Mouse (Mus musculus) telencephalon, adult 2 months (tissue): Measurements from ENCODE around the gene Wbp2.
"Not testable (repeated sequence)": the region's sequence is repeated elsewhere in the genome, so short reads cannot be mapped to it uniquely, and the experiment has no call there.

Source experiments
- DNase-seq: peaks from one replicate; pipeline ENCODE4 v3.0.0-alpha.2; 2011; ENCODE audit warnings: low read depth, low spot score

Wbp2 gene

DNA sequence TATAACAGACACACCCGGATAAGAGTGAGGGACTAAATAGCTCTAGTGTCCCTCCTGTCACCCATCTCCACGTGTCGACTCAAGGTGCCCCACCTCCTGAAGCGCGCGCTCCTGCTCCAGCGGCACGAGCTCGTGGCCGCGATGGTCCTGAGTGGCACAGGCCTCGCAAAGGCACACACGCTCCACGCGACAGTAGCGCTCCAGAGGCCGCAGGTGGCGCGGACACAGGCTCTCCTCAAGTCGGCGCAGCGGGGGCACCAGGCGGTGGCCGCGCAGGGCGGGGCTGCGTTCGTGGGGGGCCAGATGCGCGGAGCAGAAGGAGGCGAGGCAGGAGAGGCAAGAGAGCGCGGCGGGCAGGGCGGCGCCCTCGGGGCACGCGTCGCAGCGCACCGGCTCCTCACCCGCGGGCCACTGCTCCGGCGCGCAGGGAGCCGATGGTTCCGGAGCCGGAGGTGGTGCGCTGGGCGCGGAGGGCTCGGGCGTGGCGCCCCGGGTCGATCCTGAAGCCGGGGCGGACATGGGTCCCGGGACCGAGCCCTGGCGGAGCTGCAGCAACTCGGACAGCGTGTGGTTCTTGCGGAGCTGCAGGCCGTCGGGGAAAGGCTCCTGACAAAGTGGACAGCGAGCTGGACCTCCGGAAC lies 22.8 kb upstream of the Wbp2 start:
- no peak for DNase-seq

- no peak for DNase-seq
These were observed 21.8 kb upstream of the Wbp2 start for GRCm38 (mm10) chr11:116108464-116109137.

GRCm38 (mm10) chr11:116107777-116108285 lies 21.0 kb upstream of the Wbp2 start:
- no peak for DNase-seq

DNA sequence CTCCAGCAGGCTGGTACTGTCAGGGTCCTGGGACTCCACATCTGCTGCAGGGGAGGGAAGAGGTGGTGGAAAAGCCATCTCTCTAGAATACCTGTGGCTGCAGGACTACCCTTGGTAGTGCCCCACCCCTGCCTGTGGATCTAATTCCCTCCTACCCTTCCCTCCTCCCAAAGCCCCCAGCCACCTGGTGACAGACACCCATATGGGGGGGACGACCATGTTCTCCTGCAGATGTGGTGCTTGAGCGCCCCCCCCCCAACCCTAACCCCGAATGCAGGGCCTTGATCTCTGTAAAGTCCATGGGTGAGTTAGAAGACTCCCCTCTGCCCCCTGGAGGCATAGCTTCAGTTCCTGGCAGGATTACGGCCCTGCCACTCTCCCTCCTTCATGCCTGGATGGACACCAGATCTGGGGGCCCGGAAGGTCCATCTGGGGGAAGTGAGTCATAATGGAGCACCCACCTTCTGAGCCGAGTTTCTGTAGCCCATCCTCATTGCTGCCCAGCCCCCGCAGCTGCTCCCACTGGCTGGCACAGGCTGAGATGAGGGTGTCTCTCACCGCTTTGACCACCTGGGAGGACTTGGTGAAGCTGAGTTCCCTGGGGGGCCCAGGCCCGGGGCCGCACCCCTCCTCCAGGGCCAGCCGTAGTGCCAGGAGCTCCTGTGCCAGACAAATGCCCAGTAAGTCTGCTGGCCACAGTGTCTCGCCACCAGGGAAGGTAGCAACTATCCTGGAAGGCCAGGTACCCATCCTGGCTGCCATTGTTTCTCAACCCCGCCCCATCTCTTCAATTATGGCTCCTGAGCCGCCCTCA lies 20.4 kb upstream of the Wbp2 start:
- DNase-seq: no peak

- DNase-seq: no peak
These were observed 19.6 kb upstream of the Wbp2 start for GRCm38 (mm10) chr11:116106154-116106962.

DNA sequence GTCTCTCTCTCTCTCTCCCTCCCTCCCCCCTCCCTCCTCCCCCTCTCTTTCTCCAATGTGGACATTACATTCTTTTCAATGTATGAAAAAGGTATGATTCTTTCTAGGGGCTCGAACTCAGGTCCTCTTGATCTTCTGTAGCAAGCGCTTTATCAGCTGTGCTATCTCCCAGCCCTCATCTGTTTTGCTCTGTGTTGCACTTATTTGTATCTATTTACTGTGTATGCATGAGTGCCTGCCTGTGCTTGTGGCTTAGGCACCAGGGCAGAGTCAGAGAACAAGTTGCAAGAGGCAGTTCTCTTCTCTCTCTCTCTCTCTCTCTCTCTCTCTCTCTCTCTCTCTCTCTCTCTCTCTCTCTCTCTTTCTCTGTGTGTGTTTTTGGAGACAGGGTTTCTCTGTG lies 18.3 kb upstream of the Wbp2 start:
- DNase-seq: no peak

DNA sequence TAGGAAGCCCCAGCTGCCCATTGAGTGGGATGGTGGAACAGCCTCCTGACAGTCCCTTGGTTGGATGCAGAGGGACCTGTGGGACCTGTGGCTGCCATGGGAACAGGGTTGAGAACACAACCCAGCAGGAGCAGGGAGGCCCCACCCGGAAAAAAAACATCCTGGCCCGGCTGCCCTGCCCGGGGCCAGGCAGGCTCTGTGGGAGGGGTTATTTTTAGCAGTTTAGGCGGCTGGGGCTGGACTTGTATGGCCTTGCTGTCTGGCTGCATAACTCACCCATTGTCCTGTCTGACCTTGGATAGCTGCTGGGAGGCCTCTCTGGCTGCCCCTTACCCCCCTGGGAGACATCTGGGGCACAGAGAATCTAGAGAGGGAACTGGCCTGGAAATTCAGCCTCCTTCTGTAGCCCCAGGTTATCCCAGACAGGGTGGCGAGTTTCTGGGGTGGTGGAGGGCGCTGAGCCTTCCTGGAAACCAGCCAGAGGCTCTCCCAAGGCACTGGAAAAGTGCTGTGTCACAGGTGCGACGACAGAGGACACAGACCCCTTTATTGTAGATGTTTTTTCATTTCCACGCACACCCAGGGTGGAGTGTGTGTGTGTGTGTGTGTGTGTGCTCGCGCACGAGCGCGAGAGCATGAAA lies 17.3 kb upstream of the Wbp2 start:
- DNase-seq: no peak

GRCm38 (mm10) chr11:116103572-116103971 lies 16.8 kb upstream of the Wbp2 start:
- DNase-seq: no peak

GRCm38 (mm10) chr11:116102472-116102871 lies 15.7 kb upstream of the Wbp2 start:
- no peak for DNase-seq

- DNase-seq: no peak
These were observed 15.2 kb upstream of the Wbp2 start for GRCm38 (mm10) chr11:116101931-116102381.

- no peak for DNase-seq
These were observed 14.0 kb upstream of the Wbp2 start for GRCm38 (mm10) chr11:116100839-116101238.

DNA sequence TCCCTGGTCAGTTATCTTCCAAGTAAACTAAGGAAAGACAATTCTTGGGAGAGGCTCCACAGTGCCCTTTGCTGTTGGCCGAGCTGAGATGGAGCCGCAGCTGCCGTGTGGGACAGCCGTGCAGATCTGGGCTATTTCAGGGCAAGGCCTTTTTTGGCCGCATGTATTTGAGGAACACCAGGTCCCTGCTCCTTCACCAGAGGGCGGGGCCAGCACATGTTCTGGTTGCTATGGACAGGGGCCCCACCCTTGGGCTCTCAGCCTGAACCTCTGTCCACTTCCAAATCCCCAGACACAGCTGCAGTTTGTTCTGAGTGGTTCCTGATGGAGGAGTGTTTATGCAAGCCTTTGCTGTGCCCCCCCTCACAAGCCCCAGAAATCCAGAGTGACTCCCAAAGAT lies 13.6 kb upstream of the Wbp2 start:
- no peak for DNase-seq

DNA sequence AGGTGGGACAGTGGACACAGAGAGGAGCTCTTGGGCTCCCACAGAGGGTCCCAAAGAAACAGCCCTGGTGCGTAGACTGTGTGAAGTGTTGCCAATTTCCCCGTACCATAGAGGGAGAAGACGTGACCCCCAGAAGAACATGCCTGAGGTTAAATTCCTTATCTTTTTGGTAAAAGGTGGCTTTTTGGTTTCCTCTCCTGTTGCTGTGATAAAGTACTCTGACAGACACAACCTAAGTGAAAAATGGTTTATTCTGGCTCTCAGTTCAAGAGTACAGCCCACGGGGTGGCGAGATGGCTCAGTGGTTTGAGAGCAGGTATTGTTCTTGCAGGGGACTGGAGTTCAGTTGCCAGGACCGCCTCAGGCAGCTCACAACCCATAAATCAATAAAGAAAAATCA lies 12.7 kb upstream of the Wbp2 start:
- DNase-seq: no peak

GRCm38 (mm10) chr11:116098711-116099460 lies 12.1 kb upstream of the Wbp2 start:
- no peak for DNase-seq

DNA sequence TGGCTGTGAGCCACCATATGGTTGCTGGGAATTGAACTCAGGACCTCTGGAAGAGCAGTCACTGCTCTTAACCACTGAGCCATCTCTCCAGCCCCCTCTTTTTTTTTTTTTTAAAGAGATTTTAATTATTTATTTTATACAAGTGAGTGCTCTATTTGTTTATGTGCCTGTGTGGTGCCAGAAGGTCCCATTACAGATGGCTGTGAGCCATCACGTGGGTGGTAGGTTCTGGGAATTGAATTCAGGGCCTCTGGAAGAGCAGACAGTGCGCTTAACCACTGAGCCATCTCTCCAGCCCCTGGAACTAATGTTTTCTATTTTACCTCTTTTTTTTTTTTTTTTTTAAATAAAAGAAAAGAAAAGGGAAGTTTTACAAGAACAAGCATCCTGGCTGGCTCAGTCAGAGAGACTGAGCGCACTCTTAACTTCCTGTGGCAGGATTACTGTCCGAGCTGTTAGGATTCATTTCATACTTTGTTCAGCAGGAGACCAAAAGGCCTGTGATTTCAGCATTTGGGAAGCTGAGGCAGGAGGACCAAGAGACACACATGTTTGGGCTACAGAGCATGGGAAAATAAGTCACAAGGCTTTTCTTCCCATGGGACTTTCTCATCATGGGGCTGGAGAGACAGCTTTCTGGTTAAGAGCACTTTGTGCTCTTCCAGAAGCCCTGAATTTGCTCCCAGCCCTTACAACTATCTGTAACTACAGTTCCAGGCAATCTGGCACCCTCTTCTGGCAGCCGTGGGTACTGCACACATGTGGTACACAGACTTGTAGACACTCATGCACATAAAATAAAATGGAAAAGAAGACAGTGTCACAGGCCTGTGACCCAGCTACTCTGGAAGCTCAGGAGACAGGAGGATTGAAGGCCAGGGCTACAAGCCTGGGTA lies 9.7 kb upstream of the Wbp2 start:
- DNase-seq: no peak

GRCm38 (mm10) chr11:116095573-116095972 lies 8.8 kb upstream of the Wbp2 start:
- no peak for DNase-seq

- DNase-seq: no peak
These were observed 7.2 kb upstream of the Wbp2 start for GRCm38 (mm10) chr11:116093771-116094565.

- not testable (repeated sequence) for DNase-seq
These were observed 6.2 kb upstream of the Wbp2 start for GRCm38 (mm10) chr11:116092959-116093358.
